Mouse (Mus musculus) cerebellum, postnatal 25 days (tissue): Measurements from ENCODE around the gene Moxd2.

Experiments used
- DNase-seq, 2 experiments: peaks; one replicate each; pipeline ENCODE4 v3.0.0; 2021; ENCODE audit warnings: mixed read lengths in 2 of 2

Gene Moxd2

GRCm38 (mm10) chr6:40887394-40887793, at the start of gene Moxd2:
Gene Moxd2, minus strand, starts transcription at chr6:40887494.
- no peak for DNase-seq

DNA sequence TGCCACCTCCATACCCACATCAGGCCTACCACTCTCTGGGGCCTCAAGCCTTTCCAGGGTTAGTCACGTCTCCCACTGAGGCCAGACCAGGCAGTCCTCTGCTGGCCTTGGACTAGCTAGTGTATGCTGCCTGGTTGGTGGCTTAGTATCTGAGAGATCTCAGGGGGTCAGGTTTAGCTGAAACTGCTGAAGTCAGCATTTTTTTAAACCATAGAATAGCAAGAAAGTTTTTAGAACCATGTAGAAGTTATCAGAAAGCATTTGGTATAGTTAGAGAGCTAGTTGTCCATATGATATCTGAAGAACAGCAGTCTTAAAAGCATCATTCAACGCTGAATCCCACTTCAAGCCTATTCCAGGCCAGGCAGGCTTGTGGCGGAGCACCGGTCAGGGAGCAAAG, 32.7 kb upstream of the Moxd2 start:
- no peak for DNase-seq

- DNase-seq, result no peak
Measured at GRCm38 (mm10) chr6:40900287-40900686, 13.0 kb upstream of the Moxd2 start, which contains the start of gene Prss58. Gene Prss58, minus strand, starts transcription at chr6:40900387.

DNA sequence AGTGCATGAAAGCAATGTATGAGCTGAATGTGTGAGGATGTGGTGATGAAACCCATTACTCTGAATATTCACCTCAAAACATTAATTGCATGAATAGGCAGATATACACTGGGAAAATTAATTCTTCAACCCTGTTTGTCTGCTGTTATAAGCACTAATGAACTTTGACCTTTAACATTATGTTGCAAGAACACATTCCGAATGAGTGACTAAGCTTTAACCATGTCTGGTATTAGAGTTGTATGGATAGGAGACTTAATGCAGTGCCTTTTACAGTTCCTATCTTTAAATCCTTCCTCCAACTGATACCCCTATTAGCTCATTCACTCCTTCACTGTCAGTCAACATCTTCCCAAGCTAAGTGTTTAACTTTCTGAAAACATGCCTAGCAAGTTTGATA, 7.4 kb upstream of the Moxd2 start:
- no peak for DNase-seq

GRCm38 (mm10) chr6:40893577-40893976, 6.3 kb upstream of the Moxd2 start:
- peak in 1 of 2 experiments; percentile 19 for DNase-seq

GRCm38 (mm10) chr6:40891754-40892153, 4.5 kb upstream of the Moxd2 start:
- DNase-seq, result no peak

DNA sequence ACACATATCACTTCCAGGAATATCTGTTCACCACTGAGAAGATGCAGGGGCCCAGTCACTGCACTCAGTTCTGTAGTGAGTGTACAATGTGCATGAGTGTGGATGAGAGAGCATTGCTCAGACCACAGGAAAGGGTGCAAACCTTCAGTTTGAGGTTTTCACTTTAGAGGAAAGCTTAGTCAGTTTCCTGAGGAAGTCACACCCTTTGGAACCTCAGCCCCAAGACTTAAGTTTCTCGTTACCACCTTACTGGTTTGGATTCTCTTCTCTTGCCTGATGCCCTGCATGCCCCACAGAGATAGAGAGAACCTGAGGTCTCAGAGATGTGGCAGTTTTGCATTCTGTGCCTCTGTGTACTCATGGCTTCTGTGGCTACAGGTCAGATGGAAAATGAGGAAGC, 3.7 kb upstream of the Moxd2 start:
- no peak for DNase-seq

GRCm38 (mm10) chr6:40845283-40845682, 42.0 kb downstream of the Moxd2 start:
- no peak for DNase-seq
